Mouse (Mus musculus) gonadal fat pad, adult 2 months (tissue): ENCODE measurements around the gene Gm28047. TPM values are rescaled to one million over a fixed set of nuclear protein-coding genes. Genes with fewer than 3 reads are reported as not detected.
"Not testable (repeated sequence)": the region's sequence is repeated elsewhere in the genome, so short reads cannot be mapped to it uniquely, and the experiment has no call there.

Source experiments
- DNase-seq: peaks from one replicate; pipeline ENCODE4 v3.0.0-alpha.2; 2012; ENCODE audit warnings: low read depth
- polyA plus RNA-seq: library from polyadenylated mRNA; depleted of rRNA; stranded (reverse); fragments of >200 nt; gene quantifications from 2 replicates; pipeline ENCODE4 v1.2.3, GENCODE M21; 2012; rRNA removed

Gene Gm28047
- not detected in 2 replicates for polyA plus RNA-seq

GRCm38 (mm10) chr15:102624970-102625686, at the start of gene Gm28047, which contains the start of gene Atf7:
TSS of gene Gm28047 (minus strand) at chr15:102625067.
TSS of gene Atf7 (minus strand) at chr15:102625464.
- peak; percentile 89 for DNase-seq

GRCm38 (mm10) chr15:102673548-102673947, 48.7 kb upstream of the Gm28047 start:
- no peak for DNase-seq

GRCm38 (mm10) chr15:102672215-102673071, 47.6 kb upstream of the Gm28047 start, which contains the start of gene Atp5g2:
TSS of gene Atp5g2 (minus strand) at chr15:102672352.
- DNase-seq, result no peak

- DNase-seq, result no peak
Observed at GRCm38 (mm10) chr15:102671721-102672214, 46.9 kb upstream of the Gm28047 start.

- no peak for DNase-seq
Observed at GRCm38 (mm10) chr15:102670767-102671575, 46.1 kb upstream of the Gm28047 start.

- DNase-seq, result no peak
Observed at GRCm38 (mm10) chr15:102670281-102670680, 45.4 kb upstream of the Gm28047 start.

- no peak for DNase-seq
Observed at GRCm38 (mm10) chr15:102669571-102669970, 44.7 kb upstream of the Gm28047 start.

GRCm38 (mm10) chr15:102665494-102665893, 40.6 kb upstream of the Gm28047 start:
- no peak for DNase-seq

- DNase-seq, result no peak
Observed at GRCm38 (mm10) chr15:102663825-102664224, 39.0 kb upstream of the Gm28047 start.

- not testable (repeated sequence) for DNase-seq
Observed at GRCm38 (mm10) chr15:102662601-102663000, 37.7 kb upstream of the Gm28047 start.

GRCm38 (mm10) chr15:102657926-102658381, 33.1 kb upstream of the Gm28047 start:
- no peak for DNase-seq

GRCm38 (mm10) chr15:102656658-102657057, 31.8 kb upstream of the Gm28047 start:
- peak; percentile 97 for DNase-seq

- not testable (repeated sequence) for DNase-seq
Observed at GRCm38 (mm10) chr15:102651928-102652660, 27.2 kb upstream of the Gm28047 start.

GRCm38 (mm10) chr15:102651107-102651506, 26.2 kb upstream of the Gm28047 start:
- no peak for DNase-seq

- no peak for DNase-seq
Observed at GRCm38 (mm10) chr15:102635817-102636216, 10.9 kb upstream of the Gm28047 start.

GRCm38 (mm10) chr15:102634684-102635083, 9.8 kb upstream of the Gm28047 start:
- no peak for DNase-seq

GRCm38 (mm10) chr15:102625687-102626055, 804 bp upstream of the Gm28047 start:
- DNase-seq, result no peak

- no peak for DNase-seq
Observed at GRCm38 (mm10) chr15:102624291-102624969, 437 bp downstream of the Gm28047 start.

- no peak for DNase-seq
Observed at GRCm38 (mm10) chr15:102623121-102623520, 1.7 kb downstream of the Gm28047 start.

- no peak for DNase-seq
Observed at GRCm38 (mm10) chr15:102622536-102622935, 2.3 kb downstream of the Gm28047 start.
